Mouse (Mus musculus) testis, postnatal 14 days (tissue): ENCODE measurements at regions not wholly inside any gene's neighbourhood (a gene's known extent, or its start where the extent isn't known, plus 50 kb on each side); places are given as distances from the start of the nearest gene placed in this dataset.

Experiments used
- DNase-seq: peaks from one replicate; pipeline ENCODE4 v3.0.0; 2021; ENCODE audit warnings: low spot score

- DNase-seq: no peak
Observed at GRCm38 (mm10) chr12:13100505-13101354, 148.3 kb downstream of the Ddx1 start.

GRCm38 (mm10) chr12:13094111-13094851, 152.6 kb upstream of the Mycn start:
- no peak for DNase-seq

- DNase-seq: no peak
Observed at GRCm38 (mm10) chr12:13085951-13086350, 144.2 kb upstream of the Mycn start.

GRCm38 (mm10) chr12:13085484-13085883, 143.8 kb upstream of the Mycn start:
- no peak for DNase-seq

GRCm38 (mm10) chr12:13083337-13084054, 141.8 kb upstream of the Mycn start:
- DNase-seq: peak; percentile 11

- no peak for DNase-seq
Observed at GRCm38 (mm10) chr12:13080791-13081190, 139.1 kb upstream of the Mycn start.

- DNase-seq: no peak
Observed at GRCm38 (mm10) chr12:13079832-13080231, 138.1 kb upstream of the Mycn start.

- DNase-seq: no peak
Observed at GRCm38 (mm10) chr12:13077689-13078088, 136.0 kb upstream of the Mycn start.

GRCm38 (mm10) chr12:13076699-13077287, 135.1 kb upstream of the Mycn start:
- no peak for DNase-seq

GRCm38 (mm10) chr12:13073126-13073886, 131.6 kb upstream of the Mycn start:
- no peak for DNase-seq

- DNase-seq: no peak
Observed at GRCm38 (mm10) chr12:13067295-13067694, 125.6 kb upstream of the Mycn start.

GRCm38 (mm10) chr12:13066604-13067181, 125.0 kb upstream of the Mycn start:
- DNase-seq: no peak

- DNase-seq: no peak
Observed at GRCm38 (mm10) chr12:13059473-13059872, 117.8 kb upstream of the Mycn start.

GRCm38 (mm10) chr12:13056246-13056645, 114.5 kb upstream of the Mycn start:
- DNase-seq: no peak

GRCm38 (mm10) chr12:13054611-13055010, 112.9 kb upstream of the Mycn start:
- DNase-seq: no peak

GRCm38 (mm10) chr12:13053746-13054145, 112.0 kb upstream of the Mycn start:
- DNase-seq: no peak

- no peak for DNase-seq
Observed at GRCm38 (mm10) chr12:13052845-13053623, 111.3 kb upstream of the Mycn start.

- DNase-seq: no peak
Observed at GRCm38 (mm10) chr12:13052164-13052563, 110.5 kb upstream of the Mycn start.

- DNase-seq: no peak
Observed at GRCm38 (mm10) chr12:13049659-13050058, 107.9 kb upstream of the Mycn start.

- DNase-seq: no peak
Observed at GRCm38 (mm10) chr12:13048168-13048727, 106.5 kb upstream of the Mycn start.
